Mouse (Mus musculus): Measurements from ENCODE around the gene P4htm.

DNA sequence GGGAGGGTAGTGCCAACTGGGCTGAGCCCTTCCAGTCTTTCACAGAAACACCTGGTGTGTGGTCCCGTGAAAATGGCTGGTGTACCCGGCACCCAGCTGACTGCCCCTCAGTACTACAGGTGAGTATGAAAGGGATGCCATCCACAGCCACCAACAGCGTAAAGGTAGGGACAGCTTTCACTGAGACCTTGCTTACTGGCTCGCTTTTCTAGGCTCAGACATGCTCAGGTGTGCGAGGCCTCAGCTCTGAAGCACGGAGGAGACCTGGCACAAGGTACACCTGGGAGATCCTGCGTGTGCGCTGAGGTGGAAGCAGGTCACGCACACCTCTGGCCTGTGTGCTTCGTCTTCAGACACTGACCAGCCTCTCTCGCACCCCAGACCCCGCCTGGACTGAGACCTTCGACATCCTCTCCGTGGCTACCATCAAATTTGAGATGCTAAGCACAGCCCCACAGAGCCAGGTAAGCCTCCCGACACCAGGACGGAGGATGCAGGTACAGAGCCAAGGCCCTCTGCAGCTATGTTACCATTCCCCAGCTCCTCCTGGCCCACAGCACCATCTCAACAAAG, 26.0 kb downstream of the P4htm start:
- TF ChIP-seq CTCF (IDR thresholded peaks at IDR 0.05; ENCODE audit: low read depth, low read length) (no peak), POLR2AphosphoS5 (IDR thresholded peaks at IDR 0.05; ENCODE audit: insufficient replicate concordance, low read depth, low read length) (no peak), GATA1 (IDR thresholded peaks at IDR 0.05; ENCODE audit: borderline replicate concordance, low read length) (no peak), TAL1 (conservative IDR thresholded peaks at IDR 0.05; ENCODE audit: low read depth, low read length) (no peak)
